Mouse (Mus musculus) cerebellum, adult 2 months (tissue): ENCODE measurements around the gene Arhgap35. TPM values are rescaled to one million over a fixed set of nuclear protein-coding genes. Genes with fewer than 3 reads are reported as not detected.

Source experiments
- DNase-seq, 2 experiments: peaks; one replicate each; pipeline ENCODE4 v3.0.0; 2021
- H3K27ac ChIP-seq: fragments of 200-500 bp; 2 replicates; pipeline ENCODE4 v1.5.1; 2012; ENCODE audit warnings: low read length, control low read depth, inconsistent platforms; ENCODE audit not compliant: insufficient read depth
- H3K27me3 ChIP-seq: fragments of 200-500 bp; 2 replicates; pipeline ENCODE4 v1.6.1; 2012; ENCODE audit warnings: inconsistent platforms, mild to moderate bottlenecking, low read length, moderate library complexity; ENCODE audit not compliant: control insufficient read depth, insufficient read depth
- H3K4me1 ChIP-seq: fragments of 200-500 bp; 2 replicates; pipeline ENCODE4 v1.6.1; 2011; ENCODE audit warnings: low read length; ENCODE audit not compliant: control insufficient read depth, insufficient read depth
- H3K4me3 ChIP-seq: fragments of 200-500 bp; replicated peaks from 2 replicates; pipeline ENCODE3; 2011; ENCODE audit warnings: mild to moderate bottlenecking, low read depth, low read length, control low read depth; ENCODE audit not compliant: insufficient read depth
- CTCF ChIP-seq: fragments of 200-500 bp; IDR thresholded peaks from 2 replicates; pipeline ENCODE4 v1.5.1; 2011; ENCODE audit warnings: low read depth, mild to moderate bottlenecking, control low read depth, low read length, moderate library complexity, borderline replicate concordance; ENCODE audit not compliant: insufficient read depth
- POLR2A ChIP-seq: fragments of 200-500 bp; IDR thresholded peaks from 2 replicates; pipeline ENCODE4 v1.6.1; 2011; ENCODE audit warnings: low read length, control low read depth, borderline replicate concordance; ENCODE audit not compliant: insufficient read depth
- WGBS: fragments of 180-500 bp; shearing (Covaris S2); methylation state at CpG from one replicate; pipeline ENCODE4 v1.1.7; 2018; 5-methylcytosine and 5-hydroxymethylcytosine counted together
- polyA plus RNA-seq: library from polyadenylated mRNA; depleted of rRNA; stranded (reverse); fragments of >200 nt; gene quantifications from 2 replicates; pipeline ENCODE4 v1.2.3, GENCODE M21; 2012

The Arhgap35 gene
- polyA plus RNA-seq, 1 experiment = 55.3 TPM

DNA sequence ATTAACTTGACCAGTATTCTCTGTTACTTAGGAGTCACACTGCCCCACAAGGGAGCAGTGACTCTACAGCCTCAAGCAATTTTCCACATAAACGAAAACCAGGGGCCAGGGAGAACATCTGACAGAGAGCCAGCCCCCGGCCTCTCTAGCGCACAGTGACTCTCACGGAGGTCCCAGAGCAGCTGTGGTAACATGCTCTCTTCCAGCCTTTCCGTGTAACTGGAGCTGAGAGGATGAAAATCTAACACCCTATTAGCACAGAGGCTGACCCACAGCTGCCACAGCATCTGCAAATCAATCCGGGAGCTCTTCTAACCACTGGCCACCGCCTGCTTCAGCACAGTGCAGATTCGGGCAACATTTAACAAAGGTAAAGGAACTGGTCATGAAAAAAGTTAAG, 70.0 kb downstream of the Arhgap35 start:
- 66% methylated on average over 8 of the region's 8 CpGs for WGBS
- TF ChIP-seq CTCF (no peak), POLR2A (no peak)
- no peak overlapping the region for H3K27ac ChIP-seq
- no peak overlapping the region for H3K4me3 ChIP-seq
- DNase-seq = no peak
- H3K4me1 ChIP-seq = no peaks in the 10 kb centered on the region
- H3K27me3 ChIP-seq = no peaks in the 10 kb centered on the region

DNA sequence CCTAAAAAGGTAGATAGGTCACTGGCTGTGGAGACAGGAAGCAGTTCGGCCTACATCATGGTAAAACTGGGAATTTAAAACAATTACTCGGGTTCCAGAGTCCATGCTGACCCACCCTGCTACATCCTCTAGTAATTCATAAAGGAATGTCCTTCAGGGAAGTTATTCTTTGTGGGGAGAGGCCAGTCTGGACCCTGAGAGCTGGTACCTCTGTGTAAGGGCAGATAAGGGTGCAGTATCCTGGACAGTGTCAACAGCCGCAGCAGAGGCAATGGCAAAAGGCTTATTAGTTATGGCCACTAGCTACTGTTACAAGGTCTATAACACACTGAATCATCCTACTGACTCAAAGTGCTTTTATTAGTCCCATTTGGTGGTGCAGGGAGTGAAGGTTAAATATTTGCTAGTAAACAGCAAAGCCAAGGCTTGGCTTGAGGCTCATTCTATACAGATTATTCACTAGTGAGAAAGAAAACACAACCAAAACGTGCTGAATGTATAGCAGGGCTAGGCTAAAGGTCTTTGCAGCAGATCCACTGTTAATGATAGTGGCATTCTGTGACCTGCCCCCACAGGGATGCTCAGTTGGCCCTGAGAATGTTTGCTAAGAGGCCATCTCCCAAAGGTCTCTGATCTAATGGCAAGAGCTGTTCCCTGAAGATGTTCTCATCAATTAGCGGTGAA, 77.4 kb downstream of the Arhgap35 start:
- TF ChIP-seq POLR2A = no peak
- no peak for TF ChIP-seq CTCF
- Histone ChIP-seq H3K27me3 (no peaks in the 10 kb centered on the region), H3K27ac (no peak overlapping the region), H3K4me3 (no peak overlapping the region), H3K4me1 (no peaks in the 10 kb centered on the region)
- WGBS = 92% methylated on average over 5 of the region's 5 CpGs
- DNase-seq = no peak

DNA sequence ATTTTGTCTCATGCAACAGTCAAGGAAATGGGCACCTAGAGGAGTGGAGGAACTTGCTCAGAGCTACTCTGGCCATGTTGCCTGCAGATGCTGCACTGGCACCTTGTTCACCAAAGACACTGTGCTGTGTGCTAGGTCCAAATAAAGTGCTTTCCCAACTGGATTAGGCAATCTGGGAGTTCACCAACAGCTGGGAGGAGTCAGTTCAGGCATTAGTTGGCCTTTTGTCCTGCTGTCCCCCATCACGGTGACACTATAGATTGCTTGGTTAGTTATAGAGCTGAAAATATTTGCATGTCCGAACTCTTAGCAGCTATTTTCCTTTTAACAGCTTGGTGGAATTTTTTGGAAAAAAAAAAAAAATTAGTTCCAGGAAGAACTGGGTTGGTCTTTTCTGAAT, 88.8 kb downstream of the Arhgap35 start:
- H3K4me1 ChIP-seq = peaks cover 21% of the 10 kb centered on the region
- H3K4me3 ChIP-seq = no peak overlapping the region
- no peaks in the 10 kb centered on the region for H3K27me3 ChIP-seq
- DNase-seq = no peak
- no peak overlapping the region for H3K27ac ChIP-seq
- WGBS = 94% methylated on average over 2 of the region's 2 CpGs
- TF ChIP-seq POLR2A (no peak), CTCF (no peak)

DNA sequence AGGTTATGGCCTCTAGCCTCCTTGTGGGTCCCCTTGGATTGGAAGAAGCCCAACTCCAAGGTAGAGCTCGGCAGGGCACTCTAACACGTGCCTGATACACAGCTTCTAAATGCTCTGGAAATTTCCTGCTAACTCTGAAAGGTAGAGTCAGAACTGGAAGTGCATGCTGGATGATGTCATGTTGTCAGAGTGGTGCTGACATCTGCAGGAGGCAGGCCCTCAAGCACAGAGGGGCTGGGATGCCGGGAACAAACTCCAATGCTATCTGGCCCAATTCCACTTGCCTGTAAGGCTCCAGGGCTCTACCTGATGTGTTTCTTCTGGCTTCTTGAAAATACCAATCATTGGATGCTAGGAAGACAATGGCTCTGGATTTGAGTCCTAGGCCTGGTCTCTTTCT, 89.3 kb downstream of the Arhgap35 start:
- Histone ChIP-seq H3K27me3 (no peaks in the 10 kb centered on the region), H3K4me1 (peaks cover 21% of the 10 kb centered on the region), H3K27ac (no peak overlapping the region), H3K4me3 (no peak overlapping the region)
- TF ChIP-seq CTCF (no peak), POLR2A (no peak)
- peak in 1 of 2 experiments; percentile 13 for DNase-seq
- 42% methylated on average over 3 of the region's 3 CpGs for WGBS

DNA sequence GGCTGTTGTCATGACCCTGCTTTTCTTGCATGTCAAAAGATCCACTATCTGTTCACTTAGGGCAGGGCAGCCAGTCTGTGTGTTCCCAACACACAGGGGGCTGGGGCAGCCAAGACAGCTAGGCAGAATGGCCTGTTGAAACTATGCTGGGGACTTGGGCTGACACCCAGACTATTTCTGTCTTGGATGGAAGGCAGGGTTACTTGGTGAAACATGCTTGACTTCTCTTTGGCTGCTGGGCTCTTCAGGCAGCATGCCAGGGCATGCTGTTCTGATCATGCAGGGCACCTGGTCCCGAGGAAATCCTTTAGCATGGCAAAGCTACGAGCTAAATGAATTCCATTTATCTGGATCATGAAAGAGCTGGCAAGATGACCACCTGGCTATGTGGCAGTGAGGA, 90.5 kb downstream of the Arhgap35 start:
- 3% methylated on average over 2 of the region's 2 CpGs for WGBS
- TF ChIP-seq POLR2A = no peak
- no peak for TF ChIP-seq CTCF
- Histone ChIP-seq H3K4me1 (peaks cover 21% of the 10 kb centered on the region), H3K27ac (0 out of 2 replicates have a peak overlapping the region, but pooled peaks have one; percentile 7), H3K4me3 (no peak overlapping the region), H3K27me3 (no peaks in the 10 kb centered on the region)
- peak; percentile 71 to 83 for DNase-seq

DNA sequence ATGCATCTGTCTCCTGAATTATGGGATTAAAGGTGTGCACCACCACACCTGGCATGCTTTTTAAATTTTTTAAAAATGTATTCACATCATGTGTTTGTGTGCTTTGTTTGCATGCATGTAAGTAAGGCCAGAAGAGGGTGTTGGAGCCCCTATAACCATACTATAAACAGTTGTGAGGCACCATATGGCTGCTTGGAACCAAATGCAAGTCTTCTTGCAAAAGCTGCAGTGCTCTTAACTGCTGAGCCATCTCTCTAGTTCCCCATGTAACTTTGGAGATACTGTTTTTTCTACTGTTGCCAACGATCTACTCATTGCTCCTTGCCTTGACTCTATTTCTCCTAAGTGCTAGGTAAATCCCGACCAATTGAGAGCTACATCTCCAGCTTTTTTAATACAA, 95.5 kb downstream of the Arhgap35 start:
- H3K27me3 ChIP-seq = no peaks in the 10 kb centered on the region
- DNase-seq = no peak
- TF ChIP-seq POLR2A (no peak), CTCF (no peak)
- H3K4me3 ChIP-seq = no peak overlapping the region
- peaks cover 7% of the 10 kb centered on the region; the same call in 1 of the 2 replicates for H3K4me1 ChIP-seq
- 97% methylated on average over 2 of the region's 2 CpGs for WGBS
- H3K27ac ChIP-seq = no peak overlapping the region

DNA sequence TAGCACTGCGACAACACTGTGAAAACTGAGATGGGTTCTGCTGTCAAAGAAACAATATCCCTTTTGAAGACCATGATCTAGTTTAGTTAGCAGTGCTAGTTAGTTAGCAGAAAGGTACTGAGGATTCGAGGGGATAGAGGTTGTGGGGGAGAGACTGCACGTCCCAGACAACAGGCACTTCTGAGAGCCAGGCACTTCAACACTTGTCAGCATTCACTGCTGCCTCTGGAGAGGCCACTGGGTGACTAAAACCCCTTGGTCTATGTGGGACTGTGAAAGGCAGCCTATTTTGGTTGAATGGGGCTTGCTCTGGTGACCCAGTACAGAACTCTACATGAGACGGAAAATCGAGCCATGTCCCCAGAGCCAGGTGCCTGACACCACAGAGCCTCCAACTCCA, 97.6 kb downstream of the Arhgap35 start:
- 87% methylated on average over 5 of the region's 5 CpGs for WGBS
- Histone ChIP-seq H3K4me1 (no peaks in the 10 kb centered on the region), H3K27me3 (no peaks in the 10 kb centered on the region), H3K27ac (no peak overlapping the region), H3K4me3 (no peak overlapping the region)
- no peak for TF ChIP-seq POLR2A
- DNase-seq = no peak

DNA sequence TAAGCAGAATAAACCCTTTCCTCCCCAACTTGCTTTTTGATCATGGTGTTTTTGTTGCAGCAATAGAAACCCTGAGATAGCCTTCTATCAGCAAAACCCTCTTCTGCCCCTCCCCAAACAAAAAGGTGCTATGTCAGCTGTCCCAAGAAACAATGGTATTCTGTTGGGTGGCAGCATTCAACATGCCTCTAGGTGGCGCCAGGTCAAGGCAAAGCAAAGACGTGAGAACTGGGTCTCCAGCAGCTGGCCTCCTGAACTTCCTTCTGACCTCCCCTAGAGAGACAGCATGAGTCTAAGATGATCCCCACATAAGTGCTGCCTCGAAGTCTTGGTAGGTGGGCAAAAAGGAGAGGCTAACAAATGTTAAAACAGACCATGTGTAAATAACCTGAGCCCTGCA, 107.5 kb downstream of the Arhgap35 start:
- Histone ChIP-seq H3K27ac (no peak overlapping the region), H3K4me1 (peaks cover 3% of the 10 kb centered on the region), H3K27me3 (no peaks in the 10 kb centered on the region), H3K4me3 (no peak overlapping the region)
- peak; percentile 36 to 51 for DNase-seq
- 9% methylated on average over 3 of the region's 3 CpGs for WGBS
- TF ChIP-seq POLR2A (no peak), CTCF (peak; percentile 61; the same call in 1 of the 2 replicates)
